Mouse (Mus musculus): ENCODE data around the gene Ccdc14.
"Not testable (repeated sequence)": the region's sequence is repeated elsewhere in the genome, so short reads cannot be mapped to it uniquely, and the experiment has no call there.

Gene Ccdc14

GRCm38 (mm10) chr16:34706487-34706946 lies 16.1 kb downstream of the Ccdc14 start:
- in situ Hi-C loops (cut with MboI, MseI), result no loop called here

- in situ Hi-C loops (cut with MboI, MseI), result no loop called here
Measured at GRCm38 (mm10) chr16:34711481-34711880, 21.1 kb downstream of the Ccdc14 start.

GRCm38 (mm10) chr16:34725156-34725555 lies 34.7 kb downstream of the Ccdc14 start:
- in situ Hi-C loops (cut with MboI, MseI), result no loop called here

- in situ Hi-C loops (cut with MboI, MseI), result not testable (repeated sequence)
Measured at GRCm38 (mm10) chr16:34728610-34729009, 38.2 kb downstream of the Ccdc14 start.

- in situ Hi-C loops (cut with MboI, MseI), result no loop called here
Measured at GRCm38 (mm10) chr16:34729371-34729770, 39.0 kb downstream of the Ccdc14 start.

- in situ Hi-C loops (cut with MboI, MseI), result loop anchor here (10.0 kb wide), 1 partner anchor 884 kb away; no protein-coding TSS in a partner anchor
Measured at GRCm38 (mm10) chr16:34738656-34739233, 48.3 kb downstream of the Ccdc14 start.

GRCm38 (mm10) chr16:34742930-34743329 lies 52.5 kb downstream of the Ccdc14 start:
- in situ Hi-C loops (cut with MboI, MseI), result no loop called here

GRCm38 (mm10) chr16:34745065-34745585 lies 54.7 kb downstream of the Ccdc14 start, which contains the start of gene Mylk:
Gene Mylk, plus strand, starts transcription at chr16:34745210.
- in situ Hi-C loops (cut with MboI, MseI), result no loop called here

GRCm38 (mm10) chr16:34748081-34748720 lies 57.8 kb downstream of the Ccdc14 start:
- in situ Hi-C loops (cut with MboI, MseI), result no loop called here

- in situ Hi-C loops (cut with MboI, MseI), result no loop called here
Measured at GRCm38 (mm10) chr16:34749536-34749935, 59.1 kb downstream of the Ccdc14 start.

- in situ Hi-C loops (cut with MboI, MseI), result no loop called here
Measured at GRCm38 (mm10) chr16:34752026-34752425, 61.6 kb downstream of the Ccdc14 start.

- in situ Hi-C loops (cut with MboI, MseI), result no loop called here
Measured at GRCm38 (mm10) chr16:34752977-34753376, 62.6 kb downstream of the Ccdc14 start.

- in situ Hi-C loops (cut with MboI, MseI), result no loop called here
Measured at GRCm38 (mm10) chr16:34756991-34757390, 66.6 kb downstream of the Ccdc14 start.

- in situ Hi-C loops (cut with MboI, MseI), result no loop called here
Measured at GRCm38 (mm10) chr16:34758205-34758604, 67.8 kb downstream of the Ccdc14 start.

GRCm38 (mm10) chr16:34763959-34764591 lies 73.7 kb downstream of the Ccdc14 start:
- in situ Hi-C loops (cut with MboI, MseI), result no loop called here

- in situ Hi-C loops (cut with MboI, MseI), result no loop called here
Measured at GRCm38 (mm10) chr16:34765666-34766065, 75.2 kb downstream of the Ccdc14 start.

- in situ Hi-C loops (cut with MboI, MseI), result no loop called here
Measured at GRCm38 (mm10) chr16:34766193-34766592, 75.8 kb downstream of the Ccdc14 start.

- in situ Hi-C loops (cut with MboI, MseI), result no loop called here
Measured at GRCm38 (mm10) chr16:34767443-34767842, 77.0 kb downstream of the Ccdc14 start.

GRCm38 (mm10) chr16:34768436-34768835 lies 78.0 kb downstream of the Ccdc14 start:
- in situ Hi-C loops (cut with MboI, MseI), result no loop called here

GRCm38 (mm10) chr16:34770127-34770526 lies 79.7 kb downstream of the Ccdc14 start:
- in situ Hi-C loops (cut with MboI, MseI), result no loop called here

GRCm38 (mm10) chr16:34772445-34773032 lies 82.1 kb downstream of the Ccdc14 start:
- in situ Hi-C loops (cut with MboI, MseI), result no loop called here

Data from T-helper 2 cell (primary cell).